Mouse (Mus musculus) spleen, postnatal 36 days (tissue): ENCODE measurements around the gene Tesmin.

Source experiments
- DNase-seq, 2 experiments: peaks; one replicate each; pipeline ENCODE4 v3.0.0; 2022; ENCODE audit warnings: low spot score in 2 of 2, mixed read lengths in 1 of 2

Tesmin gene

GRCm38 (mm10) chr19:3441092-3441491 lies 52.4 kb downstream of the Tesmin start:
- peak; percentile 4 to 8 for DNase-seq

DNA sequence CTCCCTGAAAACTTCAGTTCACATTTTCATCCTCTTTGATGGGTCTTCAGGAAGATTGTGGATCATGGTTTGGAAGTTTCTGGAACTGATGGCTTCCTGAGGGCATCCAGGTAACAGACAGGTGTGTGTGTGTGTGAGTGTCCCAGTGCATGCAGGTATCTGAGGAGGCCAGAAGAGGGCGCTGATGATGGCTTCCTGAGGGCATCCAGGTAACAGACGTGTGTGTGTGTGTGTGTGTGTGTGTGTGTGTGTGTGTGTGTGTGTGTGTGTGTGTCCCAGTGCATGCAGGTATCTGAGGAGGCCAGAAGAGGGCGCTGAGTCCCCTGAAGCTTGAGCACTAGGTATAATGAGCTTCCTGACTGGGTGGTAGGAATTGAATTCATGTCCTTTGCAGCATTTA lies 58.7 kb downstream of the Tesmin start:
- DNase-seq = no peak

GRCm38 (mm10) chr19:3449248-3449647 lies 60.6 kb downstream of the Tesmin start:
- DNase-seq = no peak

DNA sequence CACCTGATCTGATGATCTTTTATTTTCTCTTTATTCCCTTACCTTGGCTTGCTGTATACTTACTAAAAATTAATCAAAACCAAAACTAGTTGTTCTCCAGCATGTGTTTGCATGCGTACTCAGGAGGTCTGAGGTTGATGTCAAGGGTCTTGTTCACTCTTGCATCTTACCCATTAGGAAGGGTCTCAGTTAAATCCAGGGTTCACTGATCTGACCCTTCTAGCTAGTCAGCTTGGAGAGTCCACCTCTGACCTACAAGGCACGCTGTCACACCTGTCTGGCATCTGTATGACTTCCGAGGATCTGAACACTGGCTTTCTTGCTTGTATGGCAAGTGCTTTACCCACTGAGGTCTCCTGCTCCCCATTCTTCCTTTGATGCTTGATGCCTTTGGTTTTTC lies 62.1 kb downstream of the Tesmin start:
- DNase-seq = no peak

- DNase-seq = peak; percentile 48 to 60
Measured at GRCm38 (mm10) chr19:3451170-3451569, 62.5 kb downstream of the Tesmin start.

DNA sequence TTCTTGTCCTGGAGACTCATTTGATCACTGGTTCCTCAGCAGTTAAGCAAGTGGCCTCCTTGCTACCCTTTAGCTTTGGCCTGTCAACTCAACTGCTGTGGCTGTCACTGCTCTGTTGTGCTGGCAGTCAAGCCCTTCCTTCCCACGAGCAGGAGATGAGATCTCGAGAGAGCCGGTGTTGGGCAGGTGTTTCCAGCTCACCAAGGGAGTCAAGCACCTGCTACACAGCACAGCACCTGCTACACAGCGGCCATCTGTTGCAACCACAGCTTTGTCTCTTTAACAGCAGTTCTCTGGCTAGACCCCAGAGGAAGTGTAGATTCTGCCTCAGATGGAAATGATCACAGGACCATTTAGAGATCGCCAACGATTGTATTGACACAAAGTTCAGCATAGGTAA lies 63.0 kb downstream of the Tesmin start:
- DNase-seq = peak; percentile 27
